14 mouse cellular contexts compared by ENCODE assay signal in the genomic region with DNA sequence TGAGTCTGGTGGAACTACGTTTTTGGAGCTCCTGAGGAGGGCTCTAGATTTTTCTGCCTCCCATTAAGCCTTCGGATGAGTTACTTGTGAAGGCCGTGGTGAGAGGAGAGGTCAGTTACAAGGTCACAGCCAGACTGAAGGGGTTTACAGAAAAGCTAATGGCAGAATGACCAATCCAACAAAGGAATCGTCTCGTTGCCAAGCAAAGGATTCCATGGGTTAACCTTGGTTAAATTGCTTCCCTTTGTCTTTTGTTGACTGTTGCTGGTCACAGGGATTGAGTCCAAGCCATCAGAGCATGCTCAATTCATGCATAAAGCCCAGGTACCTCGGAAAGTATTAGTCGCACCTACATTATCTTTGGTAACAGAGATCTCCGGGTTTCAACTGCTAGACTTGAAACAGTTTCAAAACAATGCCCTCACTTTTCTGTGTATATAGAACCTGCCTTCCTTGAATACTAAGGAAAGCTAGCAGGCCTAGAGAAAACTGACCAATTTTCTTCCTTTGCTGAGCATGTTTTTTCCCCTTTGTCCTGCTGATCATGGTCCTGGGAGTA.
"Had no signal": no experiment of that assay in that cellular context is flagged by ENCODE, and none has a peak within 500 bp of the region (broad histone marks: within the 10 kb centered on the region; RNA-seq: fewer than 3 reads in every experiment).

No protein-coding gene starts in this region.

- DNase-seq: kidney, postnatal 14 days; lung, embryonic 14.5 days; lung, postnatal 10 days; lung, postnatal 4 days; retina, postnatal 1 day; thymus, adult 2 months; thymus, postnatal 36 days had no signal

- ATAC-seq: liver, embryonic 12.5 days; midbrain, embryonic 16.5 days had no signal

- H3K36me3 ChIP-seq: kidney, embryonic 15.5 days; limb, embryonic 15.5 days; liver, embryonic 12.5 days; neural tube, embryonic 13.5 days; stomach, embryonic 15.5 days had no signal

- H3K27me3 ChIP-seq: kidney, embryonic 15.5 days; limb, embryonic 15.5 days; liver, embryonic 12.5 days; neural tube, embryonic 13.5 days; stomach, embryonic 15.5 days had no signal

- H3K4me3 ChIP-seq: kidney, embryonic 15.5 days; limb, embryonic 15.5 days; liver, embryonic 12.5 days; neural tube, embryonic 13.5 days; stomach, embryonic 15.5 days had no signal

- H3K4me1 ChIP-seq: kidney, embryonic 15.5 days; limb, embryonic 15.5 days; liver, embryonic 12.5 days; neural tube, embryonic 13.5 days had no signal

- H3K27ac ChIP-seq: kidney, embryonic 15.5 days; limb, embryonic 15.5 days; liver, embryonic 12.5 days; neural tube, embryonic 13.5 days; stomach, embryonic 15.5 days had no signal

- H3K9me3 ChIP-seq: kidney, embryonic 15.5 days; limb, embryonic 15.5 days; liver, embryonic 12.5 days; neural tube, embryonic 13.5 days; stomach, embryonic 15.5 days had no signal

- H3K9ac ChIP-seq: kidney, embryonic 15.5 days; limb, embryonic 15.5 days; liver, embryonic 12.5 days; lung, embryonic 14.5 days; neural tube, embryonic 13.5 days; stomach, embryonic 15.5 days had no signal

- H3K4me2 ChIP-seq: kidney, embryonic 15.5 days; limb, embryonic 15.5 days; liver, embryonic 12.5 days; lung, embryonic 14.5 days; midbrain, embryonic 11.5 days; neural tube, embryonic 13.5 days; stomach, embryonic 15.5 days had no signal
